Mouse (Mus musculus) natural killer cell, adult 2 months (primary cell): Measurements from ENCODE around the gene Stab2.

Experiments
- DNase-seq, 2 experiments: peaks; one replicate each; pipeline ENCODE4 v3.0.0; 2022; ENCODE audit warnings: low spot score in 2 of 2

Stab2 gene

DNA sequence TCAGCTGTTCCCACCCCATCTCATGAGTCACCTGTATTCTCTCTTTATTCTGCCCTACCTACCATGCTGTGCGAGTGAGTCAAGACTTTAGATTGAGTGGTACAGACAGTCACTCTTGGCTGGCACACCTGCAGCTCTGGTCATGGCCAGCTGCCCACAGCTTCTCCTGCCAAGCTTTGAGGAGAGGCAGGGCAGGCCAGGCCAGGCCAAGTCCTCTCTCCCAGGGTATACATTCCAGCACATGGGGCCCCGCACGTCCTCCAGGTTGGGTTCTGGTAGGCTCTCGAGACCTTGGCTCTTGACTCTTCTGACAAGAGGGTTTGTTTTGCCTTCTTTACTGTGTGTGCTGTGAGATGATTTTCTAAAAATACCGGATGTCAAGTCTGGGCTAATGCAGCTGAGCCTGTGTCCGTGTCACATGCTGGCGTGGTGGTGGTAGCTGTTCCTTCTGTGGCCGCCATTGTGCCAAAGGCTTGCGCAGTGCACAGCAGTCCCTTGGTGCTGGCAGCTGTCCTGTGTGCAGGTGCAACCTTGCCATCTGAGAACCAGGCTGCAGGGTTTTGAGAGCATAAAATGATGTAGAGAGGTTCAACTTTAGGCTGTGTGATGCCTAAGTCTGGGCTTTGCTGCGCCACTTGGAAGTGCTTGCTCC is 181.8 kb downstream of the Stab2 start:
- DNase-seq = no peak

- DNase-seq = no peak
Observed at GRCm38 (mm10) chr10:86824871-86825270, 183.0 kb downstream of the Stab2 start.

DNA sequence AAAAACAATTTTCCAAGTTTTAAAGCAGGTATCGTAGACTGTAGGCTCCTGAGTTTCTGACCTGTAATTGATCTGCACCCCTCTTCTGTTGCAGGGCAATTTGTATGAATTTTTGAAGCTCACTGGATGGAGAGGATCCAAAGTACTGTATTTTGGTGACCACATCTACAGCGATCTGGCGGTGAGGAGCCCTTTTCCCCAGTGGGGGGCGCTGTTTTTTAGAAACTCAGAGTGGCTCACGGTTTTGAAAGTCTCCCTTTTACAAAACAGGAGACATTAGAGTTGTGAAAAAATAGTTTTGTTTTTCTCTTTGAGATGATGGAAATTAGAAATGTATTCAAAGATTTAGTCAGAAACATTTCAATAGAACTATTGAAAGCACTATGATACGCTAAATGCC is 183.7 kb downstream of the Stab2 start:
- DNase-seq = peak in 1 of 2 experiments; percentile 10

DNA sequence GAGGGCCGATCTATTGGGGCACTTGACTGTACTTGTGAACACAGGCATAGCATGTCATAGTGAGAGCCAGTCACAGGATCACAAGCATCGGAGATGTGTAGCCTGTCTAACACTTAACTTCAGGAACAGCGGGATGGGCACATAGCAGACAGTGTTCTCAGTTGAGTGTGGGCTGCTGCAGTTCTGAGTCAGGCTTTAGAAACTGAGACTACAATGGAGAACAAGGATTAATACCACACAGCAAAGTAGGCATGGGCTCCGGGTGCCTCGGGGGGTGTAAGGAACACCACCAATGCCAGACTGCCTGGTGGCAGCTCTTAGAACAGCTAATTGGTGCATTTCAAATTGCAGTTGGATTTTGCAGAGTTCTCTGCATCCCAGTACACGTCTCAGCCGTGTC is 186.8 kb downstream of the Stab2 start:
- DNase-seq = no peak

DNA sequence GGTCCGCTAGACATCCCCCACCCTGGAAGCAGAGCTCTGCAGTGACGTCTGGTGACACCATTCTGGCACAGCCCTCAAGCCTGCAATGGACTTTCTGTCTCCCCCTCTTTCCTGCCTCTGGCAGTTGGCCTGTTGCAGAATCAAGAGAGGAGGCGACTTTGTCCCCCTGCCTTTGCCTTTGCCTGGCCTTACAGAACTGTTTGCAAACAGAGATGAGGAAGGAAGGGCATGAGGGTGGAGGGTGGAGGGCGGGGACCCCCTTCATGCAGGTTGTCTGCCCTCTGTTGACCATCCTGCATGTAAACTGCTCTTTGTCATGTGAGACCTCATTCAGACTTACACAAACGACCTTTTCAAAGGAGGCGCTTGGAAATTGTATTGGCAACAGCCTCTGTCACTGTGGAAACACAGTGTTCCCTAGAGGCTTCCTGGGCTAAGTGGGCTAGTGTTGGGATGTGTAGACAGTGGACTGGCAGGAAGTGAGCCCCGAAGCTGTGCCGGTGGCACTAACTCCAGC is 188.1 kb downstream of the Stab2 start:
- no peak for DNase-seq

DNA sequence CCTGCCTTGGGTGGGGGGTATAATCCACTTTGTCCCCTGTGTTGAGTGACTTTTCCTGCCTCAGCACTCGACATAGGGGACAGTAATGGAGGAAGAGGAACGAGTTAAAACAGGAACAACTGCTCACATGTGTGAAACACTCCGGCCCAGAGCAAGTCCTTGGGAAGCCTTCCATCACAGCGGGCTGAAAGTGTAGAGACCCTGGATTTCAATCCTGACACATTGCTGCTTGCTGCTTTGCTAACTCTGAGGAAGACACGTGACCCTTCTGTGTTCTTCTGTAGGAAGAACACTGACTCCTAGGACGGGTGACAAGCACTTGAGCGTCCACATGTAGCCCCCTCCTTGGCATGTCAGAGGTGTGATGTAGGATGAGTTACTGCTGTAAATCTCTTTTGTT is 192.7 kb downstream of the Stab2 start:
- no peak for DNase-seq

DNA sequence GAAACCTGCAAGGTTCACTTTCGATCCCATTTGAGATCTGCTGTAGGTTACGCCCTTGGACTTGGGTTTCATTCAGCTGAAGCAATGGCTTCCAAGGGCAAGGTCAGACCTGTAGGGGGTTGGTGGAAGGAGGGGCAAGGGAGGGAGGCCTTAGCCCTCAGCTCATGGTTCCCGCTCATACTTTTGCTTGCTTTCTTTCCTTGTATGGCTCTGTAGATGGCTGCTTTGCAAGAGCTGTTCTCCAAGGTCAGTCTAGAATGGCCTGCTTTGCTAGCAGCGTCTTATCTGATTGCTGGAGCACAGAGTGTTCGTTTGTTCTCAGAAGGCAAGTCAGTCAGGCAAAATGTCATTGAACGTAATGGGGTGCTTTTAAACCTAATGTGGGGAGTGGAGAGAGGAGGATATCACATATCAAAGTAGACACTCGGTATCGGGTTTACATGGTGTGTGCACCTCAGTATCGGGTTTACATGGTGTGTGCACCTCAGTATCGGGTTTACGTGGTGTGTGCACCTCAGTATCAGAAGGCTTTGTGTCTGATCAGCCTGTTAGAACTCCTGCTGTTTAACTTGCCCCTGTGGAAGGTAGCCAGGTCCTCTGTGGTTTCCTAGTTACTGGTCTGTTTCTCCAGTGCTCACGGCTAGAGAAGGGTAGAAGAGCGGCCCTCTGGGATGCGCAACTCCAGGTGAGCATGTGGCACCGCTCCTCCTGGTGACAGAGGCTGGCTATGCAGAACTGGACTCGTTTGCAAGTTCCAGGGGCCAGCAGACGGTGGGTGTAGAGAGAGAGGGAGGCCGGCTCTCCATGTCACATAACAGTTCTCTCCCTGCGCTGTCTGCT is 193.3 kb downstream of the Stab2 start:
- DNase-seq = no peak

GRCm38 (mm10) chr10:86810612-86811011 is 197.2 kb downstream of the Stab2 start:
- no peak for DNase-seq

- DNase-seq = no peak
Observed at GRCm38 (mm10) chr10:86810000-86810399, 197.8 kb downstream of the Stab2 start.

GRCm38 (mm10) chr10:86808013-86808758 is 199.6 kb downstream of the Stab2 start:
- no peak for DNase-seq

DNA sequence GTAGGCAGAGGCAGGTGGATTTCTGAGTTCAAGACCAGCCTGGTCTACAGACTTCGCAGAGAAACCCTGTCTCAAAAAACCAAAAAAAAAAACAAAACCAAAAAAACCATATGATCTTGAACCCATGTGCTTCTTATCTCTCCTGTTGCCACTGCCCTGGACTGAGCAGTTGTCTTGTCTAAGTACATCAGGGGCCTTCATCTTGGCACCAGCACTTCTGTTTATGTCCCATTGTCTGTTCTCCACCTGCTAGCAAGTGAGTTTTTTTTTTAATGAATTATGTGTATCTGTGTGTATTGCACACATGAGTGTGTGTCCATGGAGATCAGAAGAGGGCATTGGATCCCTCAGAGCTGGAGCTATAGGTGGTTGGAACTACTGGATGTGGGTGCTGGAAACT is 200.5 kb downstream of the Stab2 start:
- DNase-seq = no peak

DNA sequence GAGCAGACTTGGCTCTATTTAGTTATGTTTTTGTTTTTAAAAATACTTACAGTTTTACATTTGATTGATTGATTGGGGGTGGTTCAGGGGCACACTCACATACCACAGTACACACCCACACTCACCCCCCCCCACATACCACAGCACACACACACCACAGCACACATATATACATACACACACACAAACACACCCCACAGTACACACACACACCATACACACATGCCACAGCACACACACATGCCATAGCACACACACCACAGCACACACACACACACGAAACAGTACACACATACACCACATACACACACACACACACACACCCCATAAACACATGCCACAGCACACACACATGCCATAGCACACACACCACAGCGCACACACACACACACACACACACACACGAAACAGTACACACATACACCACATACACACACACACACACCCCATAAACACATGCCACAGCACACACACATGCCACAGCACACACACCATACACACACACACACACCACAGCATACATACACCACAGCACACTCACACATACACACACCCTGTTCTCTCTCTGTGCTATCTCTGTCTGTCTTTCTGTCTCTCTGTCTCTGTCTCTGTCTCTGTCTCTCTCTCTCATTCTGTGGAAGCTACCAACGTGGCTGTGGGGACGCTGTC is 211.6 kb downstream of the Stab2 start:
- no peak for DNase-seq

DNA sequence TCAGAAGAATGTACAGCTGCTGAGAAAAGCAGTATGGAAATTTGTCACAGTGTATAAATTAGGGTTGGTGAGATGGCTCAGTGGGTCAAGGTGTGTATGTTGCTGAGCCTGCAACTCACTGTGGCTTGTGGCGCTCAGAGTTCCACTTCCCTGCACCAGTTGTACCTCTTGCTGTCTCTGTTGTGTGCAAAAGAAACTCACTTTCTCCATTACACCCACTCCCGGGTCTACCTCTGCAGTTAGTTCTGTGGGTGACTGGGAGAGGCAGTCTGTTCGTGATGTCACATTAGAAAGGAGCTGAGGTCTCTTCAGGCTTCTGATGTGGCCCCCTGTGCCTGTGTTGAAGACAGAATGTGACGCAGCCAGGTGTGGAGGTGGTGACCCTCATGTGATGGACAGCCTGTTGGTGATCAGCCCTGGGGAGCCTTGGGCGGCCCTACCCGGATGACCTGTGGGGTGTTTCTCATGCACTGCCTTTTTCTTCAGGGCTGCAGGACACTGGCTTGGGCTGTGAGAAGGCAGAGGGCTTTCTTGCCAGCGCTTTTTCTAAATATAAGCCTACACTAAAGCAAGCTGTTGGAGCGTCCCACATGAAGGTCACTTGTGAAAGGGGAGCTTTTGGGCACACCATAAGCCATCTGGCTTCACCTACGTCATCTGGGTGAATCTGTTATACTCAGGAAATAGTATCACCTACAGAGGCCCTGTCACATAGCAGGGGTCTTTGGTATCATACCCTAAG is 212.9 kb downstream of the Stab2 start:
- no peak for DNase-seq

GRCm38 (mm10) chr10:86794196-86794595 is 213.6 kb downstream of the Stab2 start:
- DNase-seq = no peak

GRCm38 (mm10) chr10:86793509-86793951 is 214.3 kb downstream of the Stab2 start:
- no peak for DNase-seq

DNA sequence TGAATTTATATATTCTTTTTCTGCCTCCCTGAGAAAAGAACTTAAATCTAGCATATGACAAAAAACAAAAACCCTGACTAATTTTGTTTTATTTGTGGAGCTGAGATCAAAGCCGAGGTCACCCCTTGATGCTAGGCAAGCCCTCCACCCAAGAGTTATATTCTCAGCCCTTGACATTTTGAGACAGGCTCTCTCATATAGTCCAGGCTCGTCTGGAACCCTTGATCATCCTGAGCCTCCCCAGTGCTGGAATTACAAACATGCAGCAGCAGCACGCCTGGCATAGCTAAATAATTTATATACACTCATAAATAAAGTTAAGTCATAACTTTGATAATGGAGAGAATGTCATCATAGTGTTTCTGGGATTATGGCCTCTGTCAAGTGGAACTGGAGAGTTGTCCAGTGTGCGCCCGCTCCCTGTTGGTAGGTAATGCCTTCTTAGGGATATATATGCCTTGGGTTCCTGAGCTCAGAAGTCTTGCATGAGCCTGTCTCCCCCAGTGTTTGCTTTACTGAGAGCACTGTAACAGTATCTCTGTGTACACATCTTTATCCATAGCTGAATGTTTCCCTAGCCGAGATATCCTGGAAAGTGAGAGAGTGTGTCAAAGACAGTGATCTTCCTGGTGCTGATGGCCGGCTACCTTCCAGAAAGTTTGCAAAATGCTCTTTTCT is 216.2 kb downstream of the Stab2 start:
- no peak for DNase-seq
